Mouse (Mus musculus): ENCODE results near the gene Egfl8.
A peak's percentile ranks its signal among the peaks of the same experiment; 100 is the strongest.

The Egfl8 gene

GRCm38 (mm10) chr17:34569919-34570318, 45.9 kb downstream of the Egfl8 start:
- peak; percentile 89 for DNase-seq

- DNase-seq, result peak; percentile 91
Measured at GRCm38 (mm10) chr17:34568421-34568820, 47.4 kb downstream of the Egfl8 start.

- DNase-seq, result peak; percentile 90
Measured at GRCm38 (mm10) chr17:34567311-34567710, 48.5 kb downstream of the Egfl8 start.

GRCm38 (mm10) chr17:34564796-34565195, 51.0 kb downstream of the Egfl8 start:
- peak; percentile 99 for DNase-seq

- DNase-seq, result peak; percentile 99
Measured at GRCm38 (mm10) chr17:34564003-34564421, 51.8 kb downstream of the Egfl8 start, which contains the start of gene Notch4. Gene Notch4 (plus strand): TSS chr17:34564268.

- peak; percentile 95 for DNase-seq
Measured at GRCm38 (mm10) chr17:34563354-34563753, 52.4 kb downstream of the Egfl8 start.
